Mouse (Mus musculus) mouse trophoblast stem cell (cell line): Measurements from ENCODE around the gene Pum1.

Source experiments
- in situ Hi-C, 2 experiments: fragments of 300-500 bp; cut with MseI, MboI; formaldehyde crosslinking; loops; 2 replicates in 1 of 2; 3 replicates in 1 of 2; pipeline ENCODE4 v1.15.1; 2025

The Pum1 gene

GRCm38 (mm10) chr4:130722607-130723006 lies 59.5 kb downstream of the Pum1 start:
- in situ Hi-C loops: no loop called here

- in situ Hi-C loops: no loop called here
These were observed 63.0 kb downstream of the Pum1 start for GRCm38 (mm10) chr4:130726118-130726517.

- in situ Hi-C loops: no loop called here
These were observed 72.8 kb downstream of the Pum1 start for GRCm38 (mm10) chr4:130735957-130736356.

GRCm38 (mm10) chr4:130738527-130738926 lies 75.4 kb downstream of the Pum1 start:
- in situ Hi-C loops: no loop called here

GRCm38 (mm10) chr4:130744058-130744457 lies 80.9 kb downstream of the Pum1 start:
- in situ Hi-C loops: no loop called here

- in situ Hi-C loops: no loop called here
These were observed 82.6 kb downstream of the Pum1 start for GRCm38 (mm10) chr4:130745561-130746306.

GRCm38 (mm10) chr4:130749566-130749965 lies 86.4 kb downstream of the Pum1 start:
- in situ Hi-C loops: no loop called here

GRCm38 (mm10) chr4:130751966-130752365 lies 88.8 kb downstream of the Pum1 start:
- in situ Hi-C loops: no loop called here

GRCm38 (mm10) chr4:130752591-130752990 lies 89.5 kb downstream of the Pum1 start:
- in situ Hi-C loops: no loop called here

- in situ Hi-C loops: no loop called here
These were observed 90.6 kb downstream of the Pum1 start for GRCm38 (mm10) chr4:130753755-130754154.

GRCm38 (mm10) chr4:130754776-130755175 lies 91.7 kb downstream of the Pum1 start:
- in situ Hi-C loops: no loop called here

GRCm38 (mm10) chr4:130759875-130760274 lies 96.8 kb downstream of the Pum1 start:
- in situ Hi-C loops: no loop called here

- in situ Hi-C loops: no loop called here
These were observed 98.7 kb downstream of the Pum1 start for GRCm38 (mm10) chr4:130761809-130762208.

GRCm38 (mm10) chr4:130765399-130766160 lies 102.5 kb downstream of the Pum1 start:
- in situ Hi-C loops: no loop called here

- in situ Hi-C loops: no loop called here
These were observed 103.3 kb downstream of the Pum1 start for GRCm38 (mm10) chr4:130766387-130766786.

- in situ Hi-C loops: no loop called here
These were observed 103.8 kb downstream of the Pum1 start for GRCm38 (mm10) chr4:130766926-130767325.

- in situ Hi-C loops: no loop called here
These were observed 110.8 kb downstream of the Pum1 start for GRCm38 (mm10) chr4:130773899-130774298.

- in situ Hi-C loops: no loop called here
These were observed 111.7 kb downstream of the Pum1 start for GRCm38 (mm10) chr4:130774822-130775221.

GRCm38 (mm10) chr4:130777647-130778046 lies 114.5 kb downstream of the Pum1 start:
- in situ Hi-C loops: no loop called here

GRCm38 (mm10) chr4:130779037-130779436 lies 115.9 kb downstream of the Pum1 start:
- in situ Hi-C loops: no loop called here

- in situ Hi-C loops: loop anchor here in 1 of 2 experiments (10.0 kb wide), 1 partner anchor 162 kb away; the partner anchor contains the start of gene Matn1
These were observed 119.4 kb downstream of the Pum1 start for GRCm38 (mm10) chr4:130782492-130782891.

- in situ Hi-C loops: loop anchor here (5.0 to 10.0 kb wide), 2 partner anchors 93 to 160 kb away; partner anchors contain the start of gene Matn1 (in 1 of the 2)
These were observed 121.6 kb downstream of the Pum1 start for GRCm38 (mm10) chr4:130784755-130785154.

GRCm38 (mm10) chr4:130787530-130787929 lies 124.4 kb downstream of the Pum1 start:
- in situ Hi-C loops: loop anchor here (5.0 to 10.0 kb wide), 2 partner anchors 90 to 157 kb away; partner anchors contain the start of gene Matn1 (in 1 of the 2)
